Mouse (Mus musculus) MEL (cell line): ENCODE measurements at regions not wholly inside any gene's neighbourhood (a gene's known extent, or its start where the extent isn't known, plus 50 kb on each side); places are given as distances from the start of the nearest gene placed in this dataset.

ENCODE experiments used
- DNase-seq: peaks from one replicate; pipeline ENCODE4 v3.0.0; 2011; ENCODE audit warnings: low read depth, low spot score
- H3K27ac ChIP-seq: 2 replicates; pipeline ENCODE4 v1.5.1; 2012; ENCODE audit warnings: low read depth, mild to moderate bottlenecking, control low read depth, low read length, moderate library complexity; ENCODE audit not compliant: control insufficient read depth
- H3K27me3 ChIP-seq, 2 experiments: fragments of 150-350 bp in 1 of 2; sonication (generic) in 1 of 2; 2 replicates each; pipeline ENCODE4 v1.6.1; 2012; ENCODE audit warnings: low read length in 2 of 2, mild to moderate bottlenecking in 2 of 2, improper control_type of control experiment in 1 of 2, moderate library complexity in 1 of 2; ENCODE audit not compliant: insufficient read depth in 2 of 2, control insufficient read depth in 1 of 2
- H3K36me3 ChIP-seq, 2 experiments: 2 replicates each; pipeline ENCODE4 v1.6.1; 2012 to 2014; ENCODE audit warnings: low read length in 2 of 2, improper control_type of control experiment in 1 of 2, inconsistent platforms in 1 of 2, mild to moderate bottlenecking in 1 of 2; ENCODE audit not compliant: insufficient read depth in 2 of 2, control insufficient read depth in 1 of 2
- H3K4me1 ChIP-seq, 2 experiments: fragments of 150-350 bp in 1 of 2; sonication (generic) in 1 of 2; 2 replicates each; pipeline ENCODE4 v1.6.1; 2012; ENCODE audit warnings: low read length in 2 of 2, improper control_type of control experiment in 1 of 2, mild to moderate bottlenecking in 1 of 2; ENCODE audit not compliant: insufficient read depth in 2 of 2, control insufficient read depth in 1 of 2
- H3K4me3 ChIP-seq, 2 experiments: fragments of 150-350 bp in 1 of 2; sonication (generic) in 1 of 2; 2 replicates each; pipeline ENCODE4 v1.5.1; 2012; ENCODE audit warnings: low read depth in 2 of 2, low read length in 2 of 2, mild to moderate bottlenecking in 2 of 2, moderate library complexity in 2 of 2, control low read depth in 1 of 2, improper control_type of control experiment in 1 of 2; ENCODE audit not compliant: control insufficient read depth in 1 of 2, insufficient read depth in 1 of 2
- H3K79me2 ChIP-seq: 2 replicates; pipeline ENCODE4 v1.6.1; 2012; ENCODE audit warnings: mild to moderate bottlenecking, low read length, moderate library complexity; ENCODE audit not compliant: control insufficient read depth, poor library complexity, insufficient read depth
- H3K9ac ChIP-seq: 2 replicates; pipeline ENCODE4 v1.6.1; 2012; ENCODE audit warnings: low read depth, mild to moderate bottlenecking, control low read depth, low read length, moderate library complexity; ENCODE audit not compliant: control insufficient read depth, poor library complexity, severe bottlenecking
- H3K9me3 ChIP-seq: fragments of 150-350 bp; sonication (generic); replicated peaks from 2 replicates; pipeline ENCODE4 v1.6.1; 2012; ENCODE audit warnings: mild to moderate bottlenecking, low read length, improper control_type of control experiment, moderate library complexity; ENCODE audit not compliant: insufficient read depth
- CHD1 ChIP-seq: IDR thresholded peaks from 2 replicates; pipeline ENCODE4 v1.6.1; 2012; ENCODE audit warnings: low read depth, mild to moderate bottlenecking, inconsistent platforms, low read length, improper control_type of control experiment
- CTCF ChIP-seq, 3 experiments: IDR thresholded peaks in 2 of 3; conservative IDR thresholded peaks in 1 of 3; 2 replicates each; pipeline ENCODE4 v1.5.1; 2011 to 2012; ENCODE audit warnings: low read length in 3 of 3, low read depth in 2 of 3, mild to moderate bottlenecking in 2 of 3, improper control_type of control experiment in 1 of 3, inconsistent platforms in 1 of 3, mixed read lengths in 1 of 3, moderate library complexity in 1 of 3; ENCODE audit not compliant: control insufficient read depth in 1 of 3, insufficient read depth in 1 of 3, poor library complexity in 1 of 3, severe bottlenecking in 1 of 3
- E2F4 ChIP-seq: IDR thresholded peaks from 2 replicates; pipeline ENCODE4 v1.6.1; 2011; ENCODE audit warnings: low read depth, low read length, improper control_type of control experiment, borderline replicate concordance
- ELF1 ChIP-seq: IDR thresholded peaks from 2 replicates; pipeline ENCODE4 v1.6.1; 2014; ENCODE audit warnings: low read depth, mild to moderate bottlenecking, inconsistent platforms, low read length, improper control_type of control experiment, moderate library complexity
- EP300 ChIP-seq, 2 experiments: IDR thresholded peaks; 2 replicates each; pipeline ENCODE4 v1.6.1; 2011; ENCODE audit warnings: improper control_type of control experiment in 2 of 2, low read length in 2 of 2, low read depth in 1 of 2, mild to moderate bottlenecking in 1 of 2
- GATA1 ChIP-seq: IDR thresholded peaks from 2 replicates; pipeline ENCODE4 v1.6.1; 2011; ENCODE audit warnings: low read depth, low read length, improper control_type of control experiment
- HCFC1 ChIP-seq: IDR thresholded peaks from 2 replicates; pipeline ENCODE4 v1.6.1; 2012; ENCODE audit warnings: low read depth, mild to moderate bottlenecking, inconsistent platforms, low read length, improper control_type of control experiment, moderate library complexity
- JUND ChIP-seq: IDR thresholded peaks from 2 replicates; pipeline ENCODE4 v1.6.1; 2011; ENCODE audit warnings: low read depth, mild to moderate bottlenecking, improper control_type of control experiment, low read length
- KAT2A ChIP-seq: conservative IDR thresholded peaks from 2 replicates; pipeline ENCODE4 v1.6.1; 2012; ENCODE audit warnings: low read depth, low read length, improper control_type of control experiment, inconsistent platforms
- MAFK ChIP-seq: IDR thresholded peaks from 2 replicates; pipeline ENCODE4 v1.6.1; 2011; ENCODE audit warnings: low read depth, mild to moderate bottlenecking, low read length, improper control_type of control experiment, borderline replicate concordance
- MAX ChIP-seq: IDR thresholded peaks from 2 replicates; pipeline ENCODE4 v1.6.1; 2011; ENCODE audit warnings: low read length, improper control_type of control experiment
- MAZ ChIP-seq: IDR thresholded peaks from 2 replicates; pipeline ENCODE4 v1.6.1; 2012; ENCODE audit warnings: low read depth, mild to moderate bottlenecking, inconsistent platforms, low read length, improper control_type of control experiment
- POLR2AphosphoS5 ChIP-seq: IDR thresholded peaks from 2 replicates; pipeline ENCODE4 v1.6.1; 2012; ENCODE audit warnings: low read depth, borderline replicate concordance, mild to moderate bottlenecking, inconsistent platforms, low read length, moderate library complexity, mixed read lengths
- SMC3 ChIP-seq: IDR thresholded peaks from 2 replicates; pipeline ENCODE4 v1.6.1; 2011; ENCODE audit warnings: low read depth, low read length, improper control_type of control experiment
- TCF12 ChIP-seq: IDR thresholded peaks from 2 replicates; pipeline ENCODE4 v1.6.1; 2014; ENCODE audit warnings: low read depth, mild to moderate bottlenecking, inconsistent platforms, low read length, improper control_type of control experiment, moderate library complexity
- UBTF ChIP-seq: IDR thresholded peaks from 2 replicates; pipeline ENCODE4 v1.6.1; 2012; ENCODE audit warnings: low read depth, mild to moderate bottlenecking, inconsistent platforms, low read length, improper control_type of control experiment, moderate library complexity, borderline replicate concordance; ENCODE audit not compliant: insufficient read depth
- USF1 ChIP-seq: IDR thresholded peaks from 2 replicates; pipeline ENCODE4 v1.6.1; 2014; ENCODE audit warnings: low read depth, mild to moderate bottlenecking, inconsistent platforms, low read length, improper control_type of control experiment, moderate library complexity
- ZC3H11A ChIP-seq: IDR thresholded peaks from 2 replicates; pipeline ENCODE4 v1.6.1; 2012; ENCODE audit warnings: low read depth, mild to moderate bottlenecking, inconsistent platforms, low read length, improper control_type of control experiment
- ZMIZ1 ChIP-seq: IDR thresholded peaks from 2 replicates; pipeline ENCODE4 v1.6.1; 2012; ENCODE audit warnings: low read depth, mild to moderate bottlenecking, inconsistent platforms, low read length, improper control_type of control experiment, moderate library complexity
- ZNF384 ChIP-seq: IDR thresholded peaks from 2 replicates; pipeline ENCODE4 v1.6.1; 2012; ENCODE audit warnings: low read depth, mild to moderate bottlenecking, inconsistent platforms, low read length, improper control_type of control experiment

GRCm38 (mm10) chr1:61139984-61140648 lies 162.4 kb downstream of the Icos start:
- TF ChIP-seq MAFK (no peak), ZNF384 (no peak), HCFC1 (no peak), E2F4 (no peak), TCF12 (no peak), UBTF (no peak), MAX (no peak), ZMIZ1 (no peak), CHD1 (no peak), CTCF (IDR thresholded peaks at IDR 0.05 in 2 of 3, conservative IDR thresholded peaks at IDR 0.05 in 1 of 3; ENCODE audit: control insufficient read depth in 1 of 3, insufficient read depth in 1 of 3, low read depth in 2 of 3, low read length in 3 of 3, poor library complexity in 1 of 3, severe bottlenecking in 1 of 3) (no peak), USF1 (no peak), ELF1 (no peak), GATA1 (no peak), KAT2A (no peak), JUND (no peak), EP300 (IDR thresholded peaks at IDR 0.05; ENCODE audit: low read depth in 1 of 2, low read length in 2 of 2) (no peak), POLR2AphosphoS5 (no peak)
- no peak overlapping the region for H3K4me3 ChIP-seq
- H3K79me2 ChIP-seq: no peaks in the 10 kb centered on the region
- no peak overlapping the region for H3K27ac ChIP-seq
- H3K4me1 ChIP-seq: no peaks in the 10 kb centered on the region
- H3K9ac ChIP-seq: no peak overlapping the region
- DNase-seq: no peak
- no peaks in the 10 kb centered on the region for H3K9me3 ChIP-seq
- no peaks in the 10 kb centered on the region for H3K27me3 ChIP-seq
- no peaks in the 10 kb centered on the region for H3K36me3 ChIP-seq

GRCm38 (mm10) chr1:61140870-61141591 lies 163.3 kb downstream of the Icos start:
- H3K9me3 ChIP-seq: no peaks in the 10 kb centered on the region
- H3K36me3 ChIP-seq: no peaks in the 10 kb centered on the region
- no peaks in the 10 kb centered on the region for H3K79me2 ChIP-seq
- no peak overlapping the region for H3K27ac ChIP-seq
- TF ChIP-seq MAZ: no peak
- TF ChIP-seq ZC3H11A: no peak
- no peak for TF ChIP-seq UBTF
- TF ChIP-seq SMC3: no peak
- H3K4me1 ChIP-seq: no peaks in the 10 kb centered on the region
- H3K9ac ChIP-seq: no peak overlapping the region
- no peaks in the 10 kb centered on the region for H3K27me3 ChIP-seq
- no peak for DNase-seq
- H3K4me3 ChIP-seq: no peak overlapping the region
